Mouse (Mus musculus): Measurements from ENCODE around the gene Gmpr. TPM values are rescaled to one million over a fixed set of nuclear protein-coding genes. Genes with fewer than 3 reads are reported as not detected.
A peak's percentile ranks its signal among the peaks of the same experiment; 100 is the strongest.

Gene Gmpr
- total RNA-seq, 2 experiments from 2014 or later = 63.7 to 66.9 TPM

- Histone ChIP-seq H3K4me3 (no peak overlapping the region), H3K27ac (peak overlapping the region; percentile 32; the same call in 1 of the 2 replicates)
- DNase-seq (ENCODE audit: low spot score in 2 of 2) = no peak
- TF ChIP-seq CTCF (conservative IDR thresholded peaks at IDR 0.05) = no peak
Observed at GRCm38 (mm10) chr13:45564946-45565345, 57.7 kb downstream of the Gmpr start.

- Histone ChIP-seq H3K27ac (no peak overlapping the region), H3K4me3 (no peak overlapping the region)
- TF ChIP-seq CTCF (conservative IDR thresholded peaks at IDR 0.05) = no peak
- no peak for DNase-seq (ENCODE audit: low spot score in 2 of 2)
Observed at GRCm38 (mm10) chr13:45569932-45570331, 62.7 kb downstream of the Gmpr start.

- H3K27ac ChIP-seq = peak overlapping the region; percentile 36; the same call in 1 of the 2 replicates
- peak; percentile 87 to 91 for DNase-seq (ENCODE audit: low spot score in 2 of 2)
- peak; percentile 98 for TF ChIP-seq CTCF (conservative IDR thresholded peaks at IDR 0.05)
- no peak overlapping the region; the same call in 1 of the 2 replicates for H3K4me3 ChIP-seq
Observed at GRCm38 (mm10) chr13:45571795-45572262, 64.6 kb downstream of the Gmpr start.

GRCm38 (mm10) chr13:45572768-45573167, 65.5 kb downstream of the Gmpr start:
- no peak overlapping the region for H3K27ac ChIP-seq
- TF ChIP-seq CTCF (conservative IDR thresholded peaks at IDR 0.05) = peak; percentile 98
- no peak overlapping the region for H3K4me3 ChIP-seq
- DNase-seq (ENCODE audit: low spot score in 2 of 2) = peak; percentile 57 to 78

- DNase-seq (ENCODE audit: low spot score in 2 of 2) = no peak
- Histone ChIP-seq H3K4me3 (no peak overlapping the region), H3K27ac (no peak overlapping the region)
- no peak for TF ChIP-seq CTCF (conservative IDR thresholded peaks at IDR 0.05)
Observed at GRCm38 (mm10) chr13:45576185-45576584, 68.9 kb downstream of the Gmpr start.

- DNase-seq (ENCODE audit: low spot score in 2 of 2) = no peak
Observed at GRCm38 (mm10) chr13:45577366-45577765, 70.1 kb downstream of the Gmpr start.

GRCm38 (mm10) chr13:45577784-45578183, 70.5 kb downstream of the Gmpr start:
- Histone ChIP-seq H3K27ac (no peak overlapping the region), H3K4me3 (no peak overlapping the region)
- DNase-seq (ENCODE audit: low spot score in 2 of 2) = no peak
- TF ChIP-seq CTCF (conservative IDR thresholded peaks at IDR 0.05) = peak; percentile 67

More at GRCm38 (mm10) chr13:45577366-45577765, 70.1 kb downstream of the Gmpr start:
- Histone ChIP-seq H3K27ac (no peak overlapping the region), H3K4me3 (no peak overlapping the region)
- TF ChIP-seq CTCF (conservative IDR thresholded peaks at IDR 0.05) = no peak

- no peak for DNase-seq (ENCODE audit: low spot score in 2 of 2)
- no peak overlapping the region for H3K4me3 ChIP-seq
- TF ChIP-seq CTCF (conservative IDR thresholded peaks at IDR 0.05) = no peak
- no peak overlapping the region for H3K27ac ChIP-seq
Observed at GRCm38 (mm10) chr13:45579751-45580150, 72.5 kb downstream of the Gmpr start.

- DNase-seq (ENCODE audit: low spot score in 2 of 2) = no peak
- Histone ChIP-seq H3K4me3 (peak overlapping the region; percentile 17; the same call in 1 of the 2 replicates), H3K27ac (peak overlapping the region; percentile 58; the same call in 1 of the 2 replicates)
- no peak for TF ChIP-seq CTCF (conservative IDR thresholded peaks at IDR 0.05)
Observed at GRCm38 (mm10) chr13:45582294-45582693, 75.0 kb downstream of the Gmpr start.

GRCm38 (mm10) chr13:45583061-45583460, 75.8 kb downstream of the Gmpr start:
- peak; percentile 65 for TF ChIP-seq CTCF (conservative IDR thresholded peaks at IDR 0.05)
- no peak for DNase-seq (ENCODE audit: low spot score in 2 of 2)
- H3K27ac ChIP-seq = peak overlapping the region; percentile 58; the same call in 1 of the 2 replicates
- no peak overlapping the region for H3K4me3 ChIP-seq

- no peak for DNase-seq (ENCODE audit: low spot score in 2 of 2)
- TF ChIP-seq CTCF (conservative IDR thresholded peaks at IDR 0.05) = no peak
- Histone ChIP-seq H3K4me3 (no peak overlapping the region), H3K27ac (no peak overlapping the region)
Observed at GRCm38 (mm10) chr13:45590898-45591297, 83.7 kb downstream of the Gmpr start.

GRCm38 (mm10) chr13:45593914-45594313, 86.7 kb downstream of the Gmpr start:
- no peak overlapping the region for H3K4me3 ChIP-seq
- peak overlapping the region; percentile 49; the same call in 1 of the 2 replicates for H3K27ac ChIP-seq
- no peak for DNase-seq (ENCODE audit: low spot score in 2 of 2)
- no peak for TF ChIP-seq CTCF (conservative IDR thresholded peaks at IDR 0.05)

- Histone ChIP-seq H3K27ac (peak overlapping the region; percentile 49; the same call in 1 of the 2 replicates), H3K4me3 (no peak overlapping the region)
- no peak for TF ChIP-seq CTCF (conservative IDR thresholded peaks at IDR 0.05)
- DNase-seq (ENCODE audit: low spot score in 2 of 2) = no peak
Observed at GRCm38 (mm10) chr13:45595416-45595815, 88.2 kb downstream of the Gmpr start.

GRCm38 (mm10) chr13:45599831-45600230, 92.6 kb downstream of the Gmpr start:
- TF ChIP-seq CTCF (conservative IDR thresholded peaks at IDR 0.05) = no peak
- Histone ChIP-seq H3K27ac (no peak overlapping the region; the same call in 1 of the 2 replicates), H3K4me3 (no peak overlapping the region)
- DNase-seq (ENCODE audit: low spot score in 2 of 2) = no peak

All from layer of hippocampus, adult 2 months (tissue).